Mouse (Mus musculus): ENCODE measurements around the gene Gm49403. TPM values are rescaled to one million over a fixed set of nuclear protein-coding genes. Genes with fewer than 3 reads are reported as not detected.

The Gm49403 gene
- polyA plus RNA-seq, 1 experiment from 2014 or later: not detected

GRCm38 (mm10) chr19:8929224-8930088 lies 45.7 kb downstream of the Gm49403 start, which contains the start of the genes Rom1 and Eml3:
TSS of gene Rom1 (minus strand) at chr19:8929356.
TSS of gene Eml3 (plus strand) at chr19:8929552.
- H3K36me3 ChIP-seq (ENCODE audit: control insufficient read depth, insufficient read depth, low read length): peaks cover 39% of the 10 kb centered on the region
- under 1% methylated on average over 68 of the region's 74 CpGs for WGBS
- H3K4me2 ChIP-seq (ENCODE audit: low read length): peak within 1 kb of the TSS; percentile 79
- DNase-seq (ENCODE audit: low spot score) (peak; percentile 84), ATAC-seq (replicated peaks; ENCODE audit: low FRiP score, low TSS enrichment, low read depth) (peak; percentile 81)
- H3K9me3 ChIP-seq (ENCODE audit: control insufficient read depth, low read length): no peaks in the 10 kb centered on the region
- H3K27me3 ChIP-seq (replicated peaks; ENCODE audit: control insufficient read depth, insufficient read depth, low read length): no peaks in the 10 kb centered on the region
- H3K4me1 ChIP-seq (replicated peaks; ENCODE audit: control insufficient read depth, insufficient read depth, low read length): peaks cover 13% of the 10 kb centered on the region
- peak within 1 kb of the TSS; percentile 81 for H3K27ac ChIP-seq (ENCODE audit: low read depth)
- peak within 1 kb of the TSS; percentile 78 for H3K4me3 ChIP-seq (ENCODE audit: low read depth, low read length)
- H3K9ac ChIP-seq (ENCODE audit: low read length): peak within 1 kb of the TSS; percentile 78

- Histone ChIP-seq H3K4me2 (ENCODE audit: low read length) (peak overlapping the region; percentile 79), H3K36me3 (ENCODE audit: control insufficient read depth, insufficient read depth, low read length) (peaks cover 46% of the 10 kb centered on the region), H3K27me3 (replicated peaks; ENCODE audit: control insufficient read depth, insufficient read depth, low read length) (no peaks in the 10 kb centered on the region), H3K4me3 (ENCODE audit: low read depth, low read length) (peak overlapping the region; percentile 78), H3K9me3 (ENCODE audit: control insufficient read depth, low read length) (no peaks in the 10 kb centered on the region), H3K4me1 (replicated peaks; ENCODE audit: control insufficient read depth, insufficient read depth, low read length) (peaks cover 13% of the 10 kb centered on the region), H3K9ac (ENCODE audit: low read length) (peak overlapping the region; percentile 78), H3K27ac (ENCODE audit: low read depth) (peak overlapping the region; percentile 81)
- 9% methylated on average over 11 of the region's 11 CpGs for WGBS
- peak; percentile 29 for ATAC-seq (replicated peaks; ENCODE audit: low FRiP score, low TSS enrichment, low read depth)
- no peak for DNase-seq (ENCODE audit: low spot score)
These were observed 46.4 kb downstream of the Gm49403 start for GRCm38 (mm10) chr19:8930117-8930516.

DNA sequence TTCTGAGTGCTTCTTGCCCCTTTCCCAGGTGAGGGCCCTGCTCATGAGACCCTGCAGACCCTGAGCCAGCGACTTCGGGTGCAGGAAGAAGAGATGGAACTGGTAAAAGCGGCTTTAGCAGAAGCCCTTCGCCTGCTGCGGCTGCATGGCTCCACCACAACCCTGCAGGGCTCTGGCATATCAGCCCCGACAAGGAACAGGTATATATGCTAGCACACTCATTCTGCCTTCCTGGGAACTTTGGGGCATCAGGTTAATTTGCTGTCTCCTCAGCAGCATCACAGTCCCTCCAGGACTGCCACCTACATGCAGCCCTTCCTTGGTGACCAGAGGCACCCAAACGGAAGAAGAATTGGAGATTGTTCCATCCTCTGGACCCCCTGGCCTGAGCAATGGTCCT lies 47.0 kb downstream of the Gm49403 start:
- H3K4me2 ChIP-seq (ENCODE audit: low read length): peak overlapping the region; percentile 79
- no peaks in the 10 kb centered on the region for H3K27me3 ChIP-seq (replicated peaks; ENCODE audit: control insufficient read depth, insufficient read depth, low read length)
- 81% methylated on average over 7 of the region's 7 CpGs for WGBS
- peaks cover 13% of the 10 kb centered on the region for H3K4me1 ChIP-seq (replicated peaks; ENCODE audit: control insufficient read depth, insufficient read depth, low read length)
- H3K9me3 ChIP-seq (ENCODE audit: control insufficient read depth, low read length): no peaks in the 10 kb centered on the region
- peak overlapping the region; percentile 78 for H3K9ac ChIP-seq (ENCODE audit: low read length)
- H3K27ac ChIP-seq (ENCODE audit: low read depth): no peak overlapping the region
- peaks cover 46% of the 10 kb centered on the region for H3K36me3 ChIP-seq (ENCODE audit: control insufficient read depth, insufficient read depth, low read length)
- DNase-seq (ENCODE audit: low spot score) (no peak), ATAC-seq (replicated peaks; ENCODE audit: low FRiP score, low TSS enrichment, low read depth) (no peak)
- H3K4me3 ChIP-seq (ENCODE audit: low read depth, low read length): peak overlapping the region; percentile 78

DNA sequence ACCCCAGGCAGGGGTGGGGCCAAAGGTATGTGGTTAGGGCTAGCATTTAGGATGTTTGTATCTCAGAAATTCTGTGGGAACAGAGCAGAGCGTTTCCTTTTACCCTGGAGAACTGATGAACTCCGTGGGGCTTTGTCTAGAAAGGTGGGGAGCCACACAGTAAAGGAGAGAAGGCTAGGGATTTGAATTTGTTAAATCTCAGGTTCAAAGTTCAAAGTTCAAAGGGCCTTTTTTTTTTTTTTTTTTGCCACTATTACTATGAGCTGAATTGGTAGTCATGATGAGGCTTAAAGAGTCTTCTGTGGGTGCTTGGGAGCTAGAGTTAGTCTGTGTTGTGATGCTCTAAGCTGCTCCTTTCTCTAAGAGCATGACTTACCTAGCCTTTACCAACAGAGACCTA lies 53.0 kb downstream of the Gm49403 start:
- H3K27me3 ChIP-seq (replicated peaks; ENCODE audit: control insufficient read depth, insufficient read depth, low read length): no peaks in the 10 kb centered on the region
- H3K4me3 ChIP-seq (ENCODE audit: low read depth, low read length): no peak overlapping the region
- peaks cover 5% of the 10 kb centered on the region; the same call in 1 of the 2 replicates for H3K4me1 ChIP-seq (replicated peaks; ENCODE audit: control insufficient read depth, insufficient read depth, low read length)
- peaks cover 62% of the 10 kb centered on the region for H3K36me3 ChIP-seq (ENCODE audit: control insufficient read depth, insufficient read depth, low read length)
- 79% methylated on average over 2 of the region's 2 CpGs for WGBS
- no peak overlapping the region for H3K27ac ChIP-seq (ENCODE audit: low read depth)
- ATAC-seq (replicated peaks; ENCODE audit: low FRiP score, low TSS enrichment, low read depth) (no peak), DNase-seq (ENCODE audit: low spot score) (no peak)
- H3K9me3 ChIP-seq (ENCODE audit: control insufficient read depth, low read length): no peaks in the 10 kb centered on the region
- no peak overlapping the region for H3K4me2 ChIP-seq (ENCODE audit: low read length)
- no peak overlapping the region for H3K9ac ChIP-seq (ENCODE audit: low read length)

Small RNA genes within 50 kb of the gene (microRNA-seq; reads per million reads assigned to microRNA genes)
- gene Mir5136: 0.51 reads per million

Other genes with a start within 250 kb of the Gm49403 start
- 0.26 and 0.44 TPM in 2 replicates for gene Chrm1, start 220.1 kb upstream of the Gm49403 start, polyA plus RNA-seq (2014; fragmentation: Nextera tagmentation; extraction: Ambion mirVana)
- gene Slc3a2, start 160.6 kb upstream of the Gm49403 start, polyA plus RNA-seq (2014; fragmentation: Nextera tagmentation; extraction: Ambion mirVana): 121 and 126 TPM in 2 replicates
- 96.3 and 97.8 TPM in 2 replicates for gene Wdr74, start 148.1 kb upstream of the Gm49403 start, polyA plus RNA-seq (2014; fragmentation: Nextera tagmentation; extraction: Ambion mirVana)
- 0.90 and 1.3 TPM in 2 replicates for gene 1700092M07Rik, start 143.2 kb upstream of the Gm49403 start, polyA plus RNA-seq (2014; fragmentation: Nextera tagmentation; extraction: Ambion mirVana)
- gene Stx5a, start 142.5 kb upstream of the Gm49403 start, polyA plus RNA-seq (2014; fragmentation: Nextera tagmentation; extraction: Ambion mirVana): 114 and 132 TPM in 2 replicates
- 168 and 172 TPM in 2 replicates for gene Nxf1, start 126.9 kb upstream of the Gm49403 start, polyA plus RNA-seq (2014; fragmentation: Nextera tagmentation; extraction: Ambion mirVana)
- gene Tmem223, start 112.9 kb upstream of the Gm49403 start, polyA plus RNA-seq (2014; fragmentation: Nextera tagmentation; extraction: Ambion mirVana): 170 and 196 TPM in 2 replicates
- gene Tmem179b, start 109.5 kb upstream of the Gm49403 start, polyA plus RNA-seq (2014; fragmentation: Nextera tagmentation; extraction: Ambion mirVana): 92.6 and 96.6 TPM in 2 replicates
- gene Taf6l, start 97.5 kb upstream of the Gm49403 start, polyA plus RNA-seq (2014; fragmentation: Nextera tagmentation; extraction: Ambion mirVana): 17.2 and 18.9 TPM in 2 replicates
- 148 and 151 TPM in 2 replicates for gene Polr2g, start 85.4 kb upstream of the Gm49403 start, polyA plus RNA-seq (2014; fragmentation: Nextera tagmentation; extraction: Ambion mirVana)
- gene Zbtb3, start 81.4 kb upstream of the Gm49403 start, polyA plus RNA-seq (2014; fragmentation: Nextera tagmentation; extraction: Ambion mirVana): 4.2 and 4.3 TPM in 2 replicates
- 38.5 and 48.4 TPM in 2 replicates for gene Ttc9c, start 64.6 kb upstream of the Gm49403 start, polyA plus RNA-seq (2014; fragmentation: Nextera tagmentation; extraction: Ambion mirVana)
- gene Hnrnpul2, start 63.9 kb upstream of the Gm49403 start, polyA plus RNA-seq (2014; fragmentation: Nextera tagmentation; extraction: Ambion mirVana): 6.5 and 7.7 TPM in 2 replicates
- not detected in 2 replicates for gene AC129217.1, start 54.2 kb upstream of the Gm49403 start, polyA plus RNA-seq (2014; fragmentation: Nextera tagmentation; extraction: Ambion mirVana)
- gene Bscl2, start 46.5 kb upstream of the Gm49403 start, polyA plus RNA-seq (2014; fragmentation: Nextera tagmentation; extraction: Ambion mirVana): 39.6 and 40.9 TPM in 2 replicates
- gene Gng3, start 44.7 kb upstream of the Gm49403 start, polyA plus RNA-seq (2014; fragmentation: Nextera tagmentation; extraction: Ambion mirVana): 23.7 and 25.2 TPM in 2 replicates
- 1.4 TPM in 2 replicates for gene Lrrn4cl, start 33.2 kb upstream of the Gm49403 start, polyA plus RNA-seq (2014; fragmentation: Nextera tagmentation; extraction: Ambion mirVana)
- 162 and 166 TPM in 2 replicates for gene Ubxn1, start 12.4 kb upstream of the Gm49403 start, polyA plus RNA-seq (2014; fragmentation: Nextera tagmentation; extraction: Ambion mirVana)
- gene Uqcc3, start 3.0 kb upstream of the Gm49403 start, polyA plus RNA-seq (2014; fragmentation: Nextera tagmentation; extraction: Ambion mirVana): 57.1 and 63.9 TPM in 2 replicates
- gene Lbhd1, start 198 bp upstream of the Gm49403 start, polyA plus RNA-seq (2014; fragmentation: Nextera tagmentation; extraction: Ambion mirVana): 78.6 and 79.2 TPM in 2 replicates
- gene 1810009A15Rik, start 4.9 kb downstream of the Gm49403 start, polyA plus RNA-seq (2014; fragmentation: Nextera tagmentation; extraction: Ambion mirVana): 92.8 and 95.9 TPM in 2 replicates
- gene Gm49416, start 5.0 kb downstream of the Gm49403 start, polyA plus RNA-seq (2014; fragmentation: Nextera tagmentation; extraction: Ambion mirVana): not detected in 2 replicates
- gene Ints5, start 9.1 kb downstream of the Gm49403 start, polyA plus RNA-seq (2014; fragmentation: Nextera tagmentation; extraction: Ambion mirVana): 37.5 and 44.5 TPM in 2 replicates
- gene Ganab, start 14.1 kb downstream of the Gm49403 start, polyA plus RNA-seq (2014; fragmentation: Nextera tagmentation; extraction: Ambion mirVana): 89.8 and 96.4 TPM in 2 replicates
- 35.7 and 36.9 TPM in 2 replicates for gene B3gat3, start 36.4 kb downstream of the Gm49403 start, polyA plus RNA-seq (2014; fragmentation: Nextera tagmentation; extraction: Ambion mirVana)
- gene Rom1, start 45.4 kb downstream of the Gm49403 start, polyA plus RNA-seq (2014; fragmentation: Nextera tagmentation; extraction: Ambion mirVana): 1.1 and 1.8 TPM in 2 replicates
- 16.8 and 18.4 TPM in 2 replicates for gene Eml3, start 45.6 kb downstream of the Gm49403 start, polyA plus RNA-seq (2014; fragmentation: Nextera tagmentation; extraction: Ambion mirVana)
- 40.3 and 40.7 TPM in 2 replicates for gene Mta2, start 57.9 kb downstream of the Gm49403 start, polyA plus RNA-seq (2014; fragmentation: Nextera tagmentation; extraction: Ambion mirVana)
- 33.3 and 33.5 TPM in 2 replicates for gene Tut1, start 69.9 kb downstream of the Gm49403 start, polyA plus RNA-seq (2014; fragmentation: Nextera tagmentation; extraction: Ambion mirVana)
- 501 and 531 TPM in 2 replicates for gene Eef1g, start 83.1 kb downstream of the Gm49403 start, polyA plus RNA-seq (2014; fragmentation: Nextera tagmentation; extraction: Ambion mirVana)
- gene Ahnak, start 105.4 kb downstream of the Gm49403 start, polyA plus RNA-seq (2014; fragmentation: Nextera tagmentation; extraction: Ambion mirVana): 21.6 and 22.2 TPM in 2 replicates
- not detected in 2 replicates for gene Scgb1a1, start 204.0 kb downstream of the Gm49403 start, polyA plus RNA-seq (2014; fragmentation: Nextera tagmentation; extraction: Ambion mirVana)